Mouse (Mus musculus) neural tube, embryonic 14.5 days (tissue): Measurements from ENCODE around the gene Ankrd34a. TPM values are rescaled to one million over a fixed set of nuclear protein-coding genes. Genes with fewer than 3 reads are reported as not detected.

Source experiments
- ATAC-seq: fragments of 200-750 bp; cut with Nextera tagmentation; 2 replicates; pipeline ENCODE4 v1.8.0; 2017; ENCODE audit warnings: low read depth, mild to moderate bottlenecking, moderate TSS enrichment, moderate library complexity
- H3K27ac ChIP-seq: fragments of 300-500 bp; sonication (generic); 2 replicates; pipeline ENCODE4 v1.5.1; 2014; ENCODE audit warnings: low read depth, mild to moderate bottlenecking, control low read depth, low read length, moderate library complexity, mixed read lengths
- H3K27me3 ChIP-seq: fragments of 300-500 bp; sonication (generic); 2 replicates; pipeline ENCODE4 v1.6.1; 2014; ENCODE audit warnings: low read length; ENCODE audit not compliant: control insufficient read depth, insufficient read depth
- H3K36me3 ChIP-seq: fragments of 300-500 bp; sonication (generic); 2 replicates; pipeline ENCODE4 v1.6.1; 2014; ENCODE audit warnings: low read length, mixed read lengths; ENCODE audit not compliant: control insufficient read depth, insufficient read depth
- H3K4me1 ChIP-seq: fragments of 300-500 bp; sonication (generic); 2 replicates; pipeline ENCODE4 v1.6.1; 2014; ENCODE audit warnings: low read length; ENCODE audit not compliant: control insufficient read depth, insufficient read depth
- H3K4me2 ChIP-seq: fragments of 300-500 bp; sonication (generic); 2 replicates; pipeline ENCODE4 v1.6.1; 2014; ENCODE audit warnings: mild to moderate bottlenecking, low read depth, low read length, control low read depth
- H3K4me3 ChIP-seq: fragments of 300-500 bp; sonication (generic); 2 replicates; pipeline ENCODE4 v1.5.1; 2014; ENCODE audit warnings: low read depth, low read length, control low read depth, mixed read lengths
- H3K9ac ChIP-seq: fragments of 300-500 bp; sonication (generic); replicated peaks from 2 replicates; pipeline ENCODE4 v1.6.1; 2014; ENCODE audit warnings: low read depth, mild to moderate bottlenecking, control low read depth, low read length, mixed read lengths
- H3K9me3 ChIP-seq: fragments of 300-500 bp; sonication (generic); 2 replicates; pipeline ENCODE4 v1.6.1; 2016; ENCODE audit warnings: low read length; ENCODE audit not compliant: control insufficient read depth
- WGBS: fragments of 180-500 bp; shearing (Covaris S2); extraction: QIAGEN DNeasy Blood & Tissue Kit; methylation state at CpG from one replicate; pipeline ENCODE4 v1.1.7; 2014; 5-methylcytosine and 5-hydroxymethylcytosine counted together
- polyA plus RNA-seq: library from polyadenylated mRNA; unstranded; fragments of >200 nt; fragmentation: Nextera tagmentation; extraction: Ambion mirVana; gene quantifications from 2 replicates; pipeline ENCODE4 v1.2.1, GENCODE M21; 2014

The Ankrd34a gene
- polyA plus RNA-seq, 1 experiment from 2014 or later = 21.0 TPM

DNA sequence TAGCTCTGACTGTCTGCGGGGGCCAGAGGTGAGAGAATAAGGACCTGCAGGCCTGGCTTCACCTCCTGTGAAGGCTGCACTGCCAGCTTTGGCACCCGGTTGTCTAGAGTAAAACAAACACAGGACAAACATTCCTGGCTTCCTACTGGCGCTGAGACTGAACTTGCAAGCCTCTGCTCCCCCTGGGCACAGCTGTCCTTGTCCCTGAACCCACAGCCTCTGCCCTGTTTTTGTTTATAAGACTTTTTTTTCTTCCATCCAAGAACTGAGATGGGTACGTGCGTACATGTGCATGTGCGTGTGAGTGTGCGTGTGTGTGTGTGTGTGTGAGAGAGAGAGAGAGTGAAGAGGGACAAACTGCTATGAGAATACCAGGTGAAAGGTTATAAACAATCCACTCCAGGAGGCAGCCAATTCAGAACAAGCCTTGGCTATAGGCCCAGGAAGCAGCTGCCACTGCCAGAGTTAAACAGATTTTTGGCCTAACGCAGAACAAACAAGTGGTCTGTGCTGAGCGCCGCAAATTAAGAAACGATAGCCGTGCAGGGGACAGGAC, 41.3 kb upstream of the Ankrd34a start:
- no peak overlapping the region; the same call in 1 of the 2 replicates for H3K4me2 ChIP-seq
- H3K36me3 ChIP-seq = no peaks in the 10 kb centered on the region; the same call in 1 of the 2 replicates
- H3K4me3 ChIP-seq = no peak overlapping the region
- peaks cover 20% of the 10 kb centered on the region for H3K4me1 ChIP-seq
- 16% methylated on average over 12 of the region's 12 CpGs for WGBS
- no peaks in the 10 kb centered on the region for H3K27me3 ChIP-seq
- peak; percentile 5; the same call in 1 of the 2 replicates for ATAC-seq
- H3K9ac ChIP-seq = no peak overlapping the region
- H3K9me3 ChIP-seq = no peaks in the 10 kb centered on the region
- peak overlapping the region; percentile 70 for H3K27ac ChIP-seq

DNA sequence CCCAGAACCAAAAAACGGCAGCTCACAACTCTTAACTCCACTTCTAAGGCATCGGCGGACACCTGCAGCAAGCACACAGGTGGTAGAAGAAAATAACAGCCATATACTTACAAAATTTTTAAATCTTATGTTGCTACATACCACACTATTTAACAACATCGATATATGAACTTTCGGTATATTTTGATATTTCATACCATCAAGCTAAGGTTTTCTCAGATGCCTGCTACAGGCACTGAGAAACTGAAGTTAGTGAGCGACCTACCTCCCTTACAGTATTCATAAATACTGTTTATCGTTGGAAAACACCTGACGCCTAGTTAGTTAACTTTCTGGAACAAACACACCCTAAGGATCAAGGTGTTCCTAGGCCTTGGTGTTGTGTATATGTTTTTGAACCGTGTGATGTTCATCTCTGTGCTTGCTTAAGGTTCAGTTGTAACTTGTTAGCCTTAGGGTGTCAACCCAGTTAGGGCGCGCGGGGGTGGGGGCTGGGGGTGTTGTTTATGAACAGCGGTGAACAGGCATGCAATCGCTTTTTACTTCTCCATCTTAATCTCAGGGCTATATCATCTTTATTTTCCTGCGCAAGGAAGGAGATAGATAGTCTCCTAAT, 40.3 kb upstream of the Ankrd34a start:
- Histone ChIP-seq H3K9me3 (no peaks in the 10 kb centered on the region), H3K4me3 (no peak overlapping the region), H3K27me3 (no peaks in the 10 kb centered on the region), H3K36me3 (no peaks in the 10 kb centered on the region; the same call in 1 of the 2 replicates), H3K9ac (no peak overlapping the region), H3K27ac (peak overlapping the region; percentile 70; the same call in 1 of the 2 replicates), H3K4me2 (no peak overlapping the region), H3K4me1 (peaks cover 29% of the 10 kb centered on the region)
- 86% methylated on average over 15 of the region's 15 CpGs for WGBS
- no peak for ATAC-seq

DNA sequence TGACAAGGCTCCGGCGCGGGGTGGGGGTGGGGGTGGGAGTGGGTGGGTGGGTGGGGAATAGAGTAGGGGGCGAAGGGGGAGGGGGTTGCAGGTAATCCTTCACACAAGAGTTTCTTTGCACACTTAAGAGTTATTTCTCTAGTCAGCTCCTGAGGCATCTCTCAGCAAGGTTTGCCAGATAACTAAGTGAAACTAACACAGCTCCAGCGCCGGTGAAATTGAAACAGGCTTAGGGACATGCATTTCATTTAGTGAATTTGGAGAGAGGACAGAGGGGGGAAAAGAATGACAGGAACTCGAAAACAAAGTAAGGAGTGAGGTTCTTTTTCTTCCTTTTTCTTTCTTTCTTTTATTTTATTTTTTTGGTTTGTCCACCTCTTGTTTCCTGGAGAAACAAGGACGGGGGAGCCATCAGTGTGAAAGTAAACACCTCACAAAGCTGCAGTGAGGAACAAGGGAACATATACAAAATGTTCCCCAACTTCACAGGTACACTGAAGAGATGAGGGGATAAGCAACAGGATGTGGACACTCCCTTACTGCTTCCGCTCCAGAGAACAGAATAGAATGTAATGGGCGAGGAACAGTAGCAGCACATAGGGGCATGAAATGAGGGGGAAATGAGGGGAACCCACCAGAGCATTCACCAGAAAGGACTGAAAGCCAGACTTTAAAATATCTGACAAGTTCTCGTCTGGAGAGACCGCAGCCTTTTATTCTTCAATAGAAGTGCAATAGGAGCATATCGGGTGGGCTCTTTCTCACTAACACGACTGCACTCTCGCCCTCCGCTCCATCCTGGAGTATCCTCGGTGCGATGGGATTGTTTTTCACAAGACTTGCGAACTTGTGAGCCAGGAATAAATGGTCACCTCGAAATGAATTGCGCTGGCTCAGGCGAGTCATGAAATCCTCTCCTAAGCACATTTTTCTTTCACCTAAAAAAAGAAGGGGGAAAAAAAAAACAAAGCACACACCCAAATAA, 39.5 kb upstream of the Ankrd34a start:
- H3K9ac ChIP-seq = peak overlapping the region; percentile 59
- peak overlapping the region; percentile 75 for H3K27ac ChIP-seq
- peak overlapping the region; percentile 73 for H3K4me3 ChIP-seq
- H3K27me3 ChIP-seq = no peaks in the 10 kb centered on the region
- ATAC-seq = no peak
- WGBS = 12% methylated on average over 22 of the region's 22 CpGs
- H3K36me3 ChIP-seq = no peaks in the 10 kb centered on the region; the same call in 1 of the 2 replicates
- H3K4me2 ChIP-seq = peak overlapping the region; percentile 79
- H3K4me1 ChIP-seq = peaks cover 32% of the 10 kb centered on the region
- no peaks in the 10 kb centered on the region for H3K9me3 ChIP-seq

DNA sequence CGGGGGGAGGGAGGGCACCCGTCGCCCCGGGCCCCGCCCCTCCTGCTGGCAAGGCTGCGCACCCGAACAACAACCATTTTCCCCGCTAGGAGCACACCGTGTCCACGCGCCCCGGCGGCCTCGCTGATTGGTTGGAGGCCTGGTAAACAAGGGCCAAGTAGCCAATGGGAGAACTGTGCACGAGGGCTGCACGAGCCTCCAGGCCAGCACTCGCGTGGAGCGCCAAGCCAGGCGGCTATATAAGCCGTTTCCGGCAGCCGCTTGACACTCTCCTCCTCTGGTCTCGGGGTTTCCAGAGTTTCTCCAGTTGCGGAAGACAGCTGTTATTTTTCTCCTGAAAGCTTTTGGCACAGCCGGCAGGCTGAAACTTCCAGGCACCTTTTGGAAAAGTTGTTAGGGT, 38.7 kb upstream of the Ankrd34a start, which contains the start of gene Txnip:
Gene Txnip, plus strand, starts transcription at position 264 of the 400 bp plus-strand sequence.
- no peaks in the 10 kb centered on the region for H3K27me3 ChIP-seq
- H3K4me1 ChIP-seq = peaks cover 32% of the 10 kb centered on the region
- peak within 1 kb of the TSS; percentile 79 for H3K4me2 ChIP-seq
- ATAC-seq = peak; percentile 99
- H3K9me3 ChIP-seq = no peaks in the 10 kb centered on the region
- peak within 1 kb of the TSS; percentile 67 for H3K9ac ChIP-seq
- H3K27ac ChIP-seq = peak within 1 kb of the TSS; percentile 75
- peak within 1 kb of the TSS; percentile 73 for H3K4me3 ChIP-seq
- no peaks in the 10 kb centered on the region; the same call in 1 of the 2 replicates for H3K36me3 ChIP-seq
- WGBS = under 1% methylated on average over 26 of the region's 26 CpGs

DNA sequence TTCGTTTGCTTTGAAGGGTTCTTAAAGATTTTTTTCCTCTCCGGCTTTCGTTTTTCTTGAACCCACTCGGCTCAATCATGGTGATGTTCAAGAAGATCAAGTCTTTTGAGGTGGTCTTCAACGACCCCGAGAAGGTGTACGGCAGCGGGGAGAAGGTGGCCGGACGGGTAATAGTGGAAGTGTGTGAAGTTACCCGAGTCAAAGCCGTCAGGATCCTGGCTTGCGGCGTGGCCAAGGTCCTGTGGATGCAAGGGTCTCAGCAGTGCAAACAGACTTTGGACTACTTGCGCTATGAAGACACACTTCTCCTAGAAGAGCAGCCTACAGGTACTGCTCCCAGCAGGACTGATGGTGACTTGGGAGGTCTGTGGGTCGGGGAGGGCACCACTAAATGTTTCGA, 38.3 kb upstream of the Ankrd34a start:
- no peaks in the 10 kb centered on the region; the same call in 1 of the 2 replicates for H3K36me3 ChIP-seq
- WGBS = 1% methylated on average over 17 of the region's 17 CpGs
- H3K9me3 ChIP-seq = no peaks in the 10 kb centered on the region
- H3K4me2 ChIP-seq = peak overlapping the region; percentile 79
- H3K9ac ChIP-seq = peak overlapping the region; percentile 67
- peak overlapping the region; percentile 52 for H3K27ac ChIP-seq
- no peaks in the 10 kb centered on the region for H3K27me3 ChIP-seq
- H3K4me3 ChIP-seq = peak overlapping the region; percentile 73
- 0 out of 2 replicates have a peak, but pooled peaks have one; percentile 13 for ATAC-seq
- H3K4me1 ChIP-seq = peaks cover 32% of the 10 kb centered on the region

DNA sequence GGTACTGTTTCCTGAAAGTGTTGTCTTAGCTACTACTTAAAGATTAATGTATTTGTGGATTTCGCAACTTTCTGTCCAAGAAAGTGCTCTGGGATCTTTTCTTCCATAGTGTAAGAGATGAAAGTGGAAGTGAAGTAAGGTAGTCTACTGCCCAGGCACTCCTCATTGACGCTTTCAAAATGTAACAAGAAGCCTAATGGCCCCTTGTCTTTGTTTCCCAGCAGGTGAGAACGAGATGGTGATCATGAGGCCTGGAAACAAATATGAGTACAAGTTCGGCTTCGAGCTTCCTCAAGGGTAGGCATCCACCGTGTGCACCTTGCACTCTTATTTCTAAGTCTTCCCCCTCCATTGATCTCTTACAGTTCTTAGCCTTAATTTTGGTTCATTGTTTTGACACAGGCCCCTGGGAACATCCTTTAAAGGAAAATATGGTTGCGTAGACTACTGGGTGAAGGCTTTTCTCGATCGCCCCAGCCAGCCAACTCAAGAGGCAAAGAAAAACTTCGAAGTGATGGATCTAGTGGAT, 37.7 kb upstream of the Ankrd34a start:
- H3K9me3 ChIP-seq = no peaks in the 10 kb centered on the region
- H3K4me2 ChIP-seq = peak overlapping the region; percentile 79
- WGBS = 33% methylated on average over 10 of the region's 10 CpGs
- no peaks in the 10 kb centered on the region for H3K27me3 ChIP-seq
- peak overlapping the region; percentile 73 for H3K4me3 ChIP-seq
- H3K36me3 ChIP-seq = no peaks in the 10 kb centered on the region; the same call in 1 of the 2 replicates
- H3K4me1 ChIP-seq = peaks cover 32% of the 10 kb centered on the region
- ATAC-seq = no peak
- peak overlapping the region; percentile 52; the same call in 1 of the 2 replicates for H3K27ac ChIP-seq
- H3K9ac ChIP-seq = peak overlapping the region; percentile 67

DNA sequence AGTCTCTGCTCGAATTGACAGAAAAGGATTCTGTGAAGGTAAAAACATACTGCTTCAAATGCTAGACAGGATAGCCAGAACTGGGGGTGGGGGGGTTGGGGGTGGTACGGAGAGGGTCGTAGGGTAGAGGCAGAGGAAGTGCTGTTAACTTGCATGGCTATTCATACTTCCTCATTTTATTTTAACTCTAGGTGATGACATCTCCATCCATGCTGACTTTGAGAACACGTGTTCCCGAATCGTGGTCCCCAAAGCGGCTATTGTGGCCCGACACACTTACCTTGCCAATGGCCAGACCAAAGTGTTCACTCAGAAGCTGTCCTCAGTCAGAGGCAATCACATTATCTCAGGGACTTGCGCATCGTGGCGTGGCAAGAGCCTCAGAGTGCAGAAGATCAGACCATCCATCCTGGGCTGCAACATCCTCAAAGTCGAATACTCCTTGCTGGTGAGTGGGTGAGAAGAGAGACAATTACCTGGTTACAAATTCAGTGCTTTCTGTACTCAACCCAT, 37.0 kb upstream of the Ankrd34a start:
- Histone ChIP-seq H3K4me3 (peak overlapping the region; percentile 73), H3K4me2 (peak overlapping the region; percentile 79), H3K9ac (peak overlapping the region; percentile 32), H3K27me3 (no peaks in the 10 kb centered on the region), H3K36me3 (no peaks in the 10 kb centered on the region; the same call in 1 of the 2 replicates), H3K4me1 (peaks cover 32% of the 10 kb centered on the region), H3K27ac (no peak overlapping the region), H3K9me3 (no peaks in the 10 kb centered on the region)
- 81% methylated on average over 12 of the region's 12 CpGs for WGBS
- ATAC-seq = no peak
